Mouse (Mus musculus): ENCODE data around the gene Pnpo. TPM values are rescaled to one million over a fixed set of nuclear protein-coding genes. Genes with fewer than 3 reads are reported as not detected.

Pnpo gene
- polyA plus RNA-seq, 1 experiment = 7.5 TPM

GRCm38 (mm10) chr11:96972906-96973305, 29.1 kb upstream of the Pnpo start:
- Histone ChIP-seq H3K36me3 (ENCODE audit: control insufficient read depth, insufficient read depth) (no peaks in the 10 kb centered on the region), H3K79me2 (ENCODE audit: control insufficient read depth, insufficient read depth) (peaks cover 62% of the 10 kb centered on the region), H3K4me2 (ENCODE audit: low read depth) (peak overlapping the region; percentile 43), H3K4me3 (no peak overlapping the region), H3ac (ENCODE audit: control insufficient read depth, insufficient read length) (no peak overlapping the region), H3K27me3 (ENCODE audit: control insufficient read depth, insufficient read depth, insufficient read length) (no peaks in the 10 kb centered on the region)
- TF ChIP-seq E2F4 (IDR thresholded peaks at IDR 0.05; ENCODE audit: insufficient read depth) (no peak), MYOG (IDR thresholded peaks at IDR 0.05; ENCODE audit: control insufficient read depth in 1 of 3, insufficient read depth in 1 of 3, insufficient read length in 2 of 3, low read depth in 2 of 3) (no peak), CEBPB (IDR thresholded peaks at IDR 0.05; ENCODE audit: insufficient read depth, poor library complexity, severe bottlenecking) (peak; percentile 47), MAX (IDR thresholded peaks at IDR 0.05; ENCODE audit: low read depth) (no peak)

- no peaks in the 10 kb centered on the region for H3K27me3 ChIP-seq (ENCODE audit: control insufficient read depth, insufficient read depth, insufficient read length)
These were observed 26.6 kb upstream of the Pnpo start for GRCm38 (mm10) chr11:96970341-96970740.

GRCm38 (mm10) chr11:96969746-96970145, 26.0 kb upstream of the Pnpo start:
- H3K4me3 ChIP-seq = no peak overlapping the region
- H3K79me2 ChIP-seq (ENCODE audit: control insufficient read depth, insufficient read depth) = peaks cover 58% of the 10 kb centered on the region
- no peaks in the 10 kb centered on the region for H3K27me3 ChIP-seq (ENCODE audit: control insufficient read depth, insufficient read depth, insufficient read length)
- TF ChIP-seq E2F4 (IDR thresholded peaks at IDR 0.05; ENCODE audit: insufficient read depth) = no peak
- TF ChIP-seq MYOG (IDR thresholded peaks at IDR 0.05; ENCODE audit: control insufficient read depth in 1 of 3, insufficient read depth in 1 of 3, insufficient read length in 2 of 3, low read depth in 2 of 3) = no peak
- no peak for TF ChIP-seq CEBPB (IDR thresholded peaks at IDR 0.05; ENCODE audit: insufficient read depth, poor library complexity, severe bottlenecking)
- TF ChIP-seq SRF (IDR thresholded peaks at IDR 0.05; ENCODE audit: control insufficient read depth, insufficient read length, low read depth) = no peak
- TF ChIP-seq POLR2AphosphoS2 (IDR thresholded peaks at IDR 0.05; ENCODE audit: insufficient read length, low read depth) = no peak
- TF ChIP-seq TCF3 (IDR thresholded peaks at IDR 0.05; ENCODE audit: insufficient read length, low read depth) = no peak
- TF ChIP-seq TCF12 (IDR thresholded peaks at IDR 0.05; ENCODE audit: insufficient read depth, poor library complexity, severe bottlenecking) = no peak
- no peak for TF ChIP-seq REST (IDR thresholded peaks at IDR 0.05; ENCODE audit: insufficient read depth, insufficient read length)
- TF ChIP-seq POLR2A (IDR thresholded peaks at IDR 0.05; ENCODE audit: insufficient read length, low read depth) = no peak
- TF ChIP-seq MYOD1 (IDR thresholded peaks at IDR 0.05; ENCODE audit: control insufficient read depth in 1 of 3, insufficient read length in 2 of 3, low read depth in 2 of 3) = no peak
- no peak for TF ChIP-seq MAX (IDR thresholded peaks at IDR 0.05; ENCODE audit: low read depth)
- no peak for TF ChIP-seq USF1 (IDR thresholded peaks at IDR 0.05; ENCODE audit: low read depth)
- no peak overlapping the region for H3ac ChIP-seq (ENCODE audit: control insufficient read depth, insufficient read length)
- H3K36me3 ChIP-seq (ENCODE audit: control insufficient read depth, insufficient read depth) = no peaks in the 10 kb centered on the region
- H3K4me2 ChIP-seq (ENCODE audit: low read depth) = peak overlapping the region; percentile 61

More at GRCm38 (mm10) chr11:96970341-96970740, 26.6 kb upstream of the Pnpo start:
- TF ChIP-seq REST (IDR thresholded peaks at IDR 0.05; ENCODE audit: insufficient read depth, insufficient read length) (no peak), MYOG (IDR thresholded peaks at IDR 0.05; ENCODE audit: control insufficient read depth in 1 of 3, insufficient read depth in 1 of 3, insufficient read length in 2 of 3, low read depth in 2 of 3) (no peak), TCF12 (IDR thresholded peaks at IDR 0.05; ENCODE audit: insufficient read depth, poor library complexity, severe bottlenecking) (no peak), MYOD1 (IDR thresholded peaks at IDR 0.05; ENCODE audit: control insufficient read depth in 1 of 3, insufficient read length in 2 of 3, low read depth in 2 of 3) (no peak), E2F4 (IDR thresholded peaks at IDR 0.05; ENCODE audit: insufficient read depth) (no peak), POLR2A (IDR thresholded peaks at IDR 0.05; ENCODE audit: insufficient read length, low read depth) (no peak), SRF (IDR thresholded peaks at IDR 0.05; ENCODE audit: control insufficient read depth, insufficient read length, low read depth) (no peak), POLR2AphosphoS2 (IDR thresholded peaks at IDR 0.05; ENCODE audit: insufficient read length, low read depth) (no peak), MAX (IDR thresholded peaks at IDR 0.05; ENCODE audit: low read depth) (no peak), USF1 (IDR thresholded peaks at IDR 0.05; ENCODE audit: low read depth) (no peak), CEBPB (IDR thresholded peaks at IDR 0.05; ENCODE audit: insufficient read depth, poor library complexity, severe bottlenecking) (no peak), TCF3 (IDR thresholded peaks at IDR 0.05; ENCODE audit: insufficient read length, low read depth) (no peak)
- Histone ChIP-seq H3K4me2 (ENCODE audit: low read depth) (peak overlapping the region; percentile 61), H3K36me3 (ENCODE audit: control insufficient read depth, insufficient read depth) (no peaks in the 10 kb centered on the region), H3K4me3 (no peak overlapping the region), H3ac (ENCODE audit: control insufficient read depth, insufficient read length) (no peak overlapping the region), H3K79me2 (ENCODE audit: control insufficient read depth, insufficient read depth) (peaks cover 64% of the 10 kb centered on the region)

- Histone ChIP-seq H3K4me2 (ENCODE audit: low read depth) (peak overlapping the region; percentile 61), H3ac (ENCODE audit: control insufficient read depth, insufficient read length) (no peak overlapping the region), H3K36me3 (ENCODE audit: control insufficient read depth, insufficient read depth) (no peaks in the 10 kb centered on the region), H3K27me3 (ENCODE audit: control insufficient read depth, insufficient read depth, insufficient read length) (no peaks in the 10 kb centered on the region), H3K79me2 (ENCODE audit: control insufficient read depth, insufficient read depth) (peaks cover 53% of the 10 kb centered on the region), H3K4me3 (no peak overlapping the region)
- TF ChIP-seq POLR2AphosphoS2 (IDR thresholded peaks at IDR 0.05; ENCODE audit: insufficient read length, low read depth) (no peak), USF1 (IDR thresholded peaks at IDR 0.05; ENCODE audit: low read depth) (no peak), TCF12 (IDR thresholded peaks at IDR 0.05; ENCODE audit: insufficient read depth, poor library complexity, severe bottlenecking) (no peak), SRF (IDR thresholded peaks at IDR 0.05; ENCODE audit: control insufficient read depth, insufficient read length, low read depth) (no peak), E2F4 (IDR thresholded peaks at IDR 0.05; ENCODE audit: insufficient read depth) (no peak), MAX (IDR thresholded peaks at IDR 0.05; ENCODE audit: low read depth) (no peak)
These were observed 25.5 kb upstream of the Pnpo start for GRCm38 (mm10) chr11:96969280-96969722.

GRCm38 (mm10) chr11:96968476-96968875, 24.7 kb upstream of the Pnpo start:
- H3K27me3 ChIP-seq (ENCODE audit: control insufficient read depth, insufficient read depth, insufficient read length) = no peaks in the 10 kb centered on the region
- peak overlapping the region; percentile 61 for H3K4me2 ChIP-seq (ENCODE audit: low read depth)
- H3ac ChIP-seq (ENCODE audit: control insufficient read depth, insufficient read length) = no peak overlapping the region
- H3K36me3 ChIP-seq (ENCODE audit: control insufficient read depth, insufficient read depth) = no peaks in the 10 kb centered on the region
- TF ChIP-seq MYOD1 (IDR thresholded peaks at IDR 0.05; ENCODE audit: control insufficient read depth in 1 of 3, insufficient read length in 2 of 3, low read depth in 2 of 3) = no peak
- no peak for TF ChIP-seq TCF3 (IDR thresholded peaks at IDR 0.05; ENCODE audit: insufficient read length, low read depth)
- TF ChIP-seq E2F4 (IDR thresholded peaks at IDR 0.05; ENCODE audit: insufficient read depth) = no peak
- no peak for TF ChIP-seq MAX (IDR thresholded peaks at IDR 0.05; ENCODE audit: low read depth)
- TF ChIP-seq SRF (IDR thresholded peaks at IDR 0.05; ENCODE audit: control insufficient read depth, insufficient read length, low read depth) = no peak
- no peak for TF ChIP-seq POLR2A (IDR thresholded peaks at IDR 0.05; ENCODE audit: insufficient read length, low read depth)
- no peak for TF ChIP-seq USF1 (IDR thresholded peaks at IDR 0.05; ENCODE audit: low read depth)
- no peak for TF ChIP-seq POLR2AphosphoS2 (IDR thresholded peaks at IDR 0.05; ENCODE audit: insufficient read length, low read depth)
- TF ChIP-seq TCF12 (IDR thresholded peaks at IDR 0.05; ENCODE audit: insufficient read depth, poor library complexity, severe bottlenecking) = no peak
- no peak for TF ChIP-seq CEBPB (IDR thresholded peaks at IDR 0.05; ENCODE audit: insufficient read depth, poor library complexity, severe bottlenecking)
- H3K4me3 ChIP-seq = no peak overlapping the region
- H3K79me2 ChIP-seq (ENCODE audit: control insufficient read depth, insufficient read depth) = peaks cover 46% of the 10 kb centered on the region
